Mouse (Mus musculus): ENCODE data around the gene St3gal2.

GRCm38 (mm10) chr8:110929066-110929465 is 9.3 kb downstream of the St3gal2 start:
- TF ChIP-seq POLR2A (IDR thresholded peaks at IDR 0.05; ENCODE audit: insufficient read depth, low read depth, low read length) (no peak), CTCF (IDR thresholded peaks at IDR 0.05; ENCODE audit: insufficient read depth, low read depth, low read length) (no peak)

Measured in olfactory bulb, adult 2 months (tissue).